Mouse (Mus musculus) CH12.LX (cell line): ENCODE results near the gene C3.

Experiments
- CTCF ChIP-seq, 2 experiments: IDR thresholded peaks in 1 of 2; conservative IDR thresholded peaks in 1 of 2; 2 replicates each; pipeline ENCODE4 v1.5.1; 2011 to 2012; ENCODE audit warnings: low read depth in 2 of 2, low read length in 2 of 2, improper control_type of control experiment in 1 of 2, inconsistent platforms in 1 of 2, mild to moderate bottlenecking in 1 of 2, moderate library complexity in 1 of 2
- ELF1 ChIP-seq: IDR thresholded peaks from 2 replicates; pipeline ENCODE4 v1.6.1; 2014; ENCODE audit warnings: low read depth, mild to moderate bottlenecking, inconsistent platforms, low read length, improper control_type of control experiment
- HCFC1 ChIP-seq: IDR thresholded peaks from 2 replicates; pipeline ENCODE4 v1.6.1; 2012; ENCODE audit warnings: low read depth, mild to moderate bottlenecking, inconsistent platforms, low read length, improper control_type of control experiment
- NELFE ChIP-seq: IDR thresholded peaks from 2 replicates; pipeline ENCODE4 v1.6.1; 2011; ENCODE audit warnings: low read depth, low read length, improper control_type of control experiment
- SIN3A ChIP-seq: IDR thresholded peaks from 2 replicates; pipeline ENCODE4 v1.6.1; 2012; ENCODE audit warnings: low read length, improper control_type of control experiment, inconsistent platforms
- SMC3 ChIP-seq: IDR thresholded peaks from 2 replicates; pipeline ENCODE4 v1.6.1; 2011; ENCODE audit warnings: low read depth, low read length, improper control_type of control experiment
- TCF12 ChIP-seq: IDR thresholded peaks from 2 replicates; pipeline ENCODE4 v1.6.1; 2014; ENCODE audit warnings: low read depth, mild to moderate bottlenecking, inconsistent platforms, low read length, improper control_type of control experiment
- USF1 ChIP-seq: IDR thresholded peaks from 2 replicates; pipeline ENCODE4 v1.6.1; 2014; ENCODE audit warnings: low read depth, mild to moderate bottlenecking, inconsistent platforms, low read length, improper control_type of control experiment
- USF2 ChIP-seq: conservative IDR thresholded peaks from 2 replicates; pipeline ENCODE4 v1.6.1; 2011; ENCODE audit warnings: low read depth, low read length, improper control_type of control experiment
- ZC3H11A ChIP-seq: IDR thresholded peaks from 2 replicates; pipeline ENCODE4 v1.6.1; 2012; ENCODE audit warnings: low read depth, mild to moderate bottlenecking, inconsistent platforms, low read length, improper control_type of control experiment
- ZMIZ1 ChIP-seq: IDR thresholded peaks from 2 replicates; pipeline ENCODE4 v1.6.1; 2012; ENCODE audit warnings: low read depth, mild to moderate bottlenecking, inconsistent platforms, low read length, improper control_type of control experiment
- ZNF384 ChIP-seq: IDR thresholded peaks from 2 replicates; pipeline ENCODE4 v1.6.1; 2012; ENCODE audit warnings: low read depth, low read length, improper control_type of control experiment, inconsistent platforms

- no peak for TF ChIP-seq USF2
- no peak for TF ChIP-seq ELF1
- TF ChIP-seq ZMIZ1 = no peak
- TF ChIP-seq HCFC1 = no peak
- TF ChIP-seq SIN3A = no peak
- TF ChIP-seq CTCF (conservative IDR thresholded peaks at IDR 0.05 in 1 of 2, IDR thresholded peaks at IDR 0.05 in 1 of 2; ENCODE audit: low read depth in 2 of 2, low read length in 2 of 2) = peak in 1 of 2 experiments; percentile 61; a peak in 2 of 4 replicates
- TF ChIP-seq ZNF384 = no peak
- no peak for TF ChIP-seq NELFE
- TF ChIP-seq ZC3H11A = no peak
- TF ChIP-seq TCF12 = no peak
- TF ChIP-seq USF1 = no peak
- TF ChIP-seq SMC3 = peak; percentile 47
These were observed 47.6 kb downstream of the C3 start for GRCm38 (mm10) chr17:57180363-57180762.
